Comparison of ENCODE assay signal across 15 mouse cellular contexts in genomic region chr14:72027362-72028020, GRCm38 (mm10).
A peak's percentile ranks its signal among the peaks of the same experiment; 100 is the strongest.
DNase-seq lines count a peak whose midpoint lies in the region; ATAC-seq and TF ChIP-seq lines count a peak whose summit lies in the region.
"Had no signal": no experiment of that assay in that cellular context is flagged by ENCODE, and none has a peak within 500 bp of the region (broad histone marks: within the 10 kb centered on the region; RNA-seq: fewer than 3 reads in every experiment).

No protein-coding gene starts in this region.

- no peaks in the 10 kb centered on the region for H3K27me3 ChIP-seq in heart, adult 2 months (ENCODE audit: control insufficient read depth, insufficient read depth, low read length)
- no peaks in the 10 kb centered on the region for H3K27me3 ChIP-seq in embryonic facial prominence, embryonic 14.5 days (replicated peaks; ENCODE audit: control insufficient read depth, insufficient read depth, low read length)
- H3K27me3 ChIP-seq: embryonic facial prominence, embryonic 13.5 days; forebrain, embryonic 13.5 days; liver, embryonic 13.5 days had no signal

- no peak for TF ChIP-seq EP300 in heart, adult 2 months (IDR thresholded peaks at IDR 0.05; ENCODE audit: insufficient read depth, low read depth, low read length)

- intact Hi-C loops in heart, adult 2 months (cut with DNase I), result no loop called here

- H3K4me3 ChIP-seq in heart, adult 2 months, result no peak overlapping the region
- no peak overlapping the region for H3K4me3 ChIP-seq in embryonic facial prominence, embryonic 14.5 days (ENCODE audit: low read depth, low read length)
- H3K4me3 ChIP-seq: embryonic facial prominence, embryonic 13.5 days; forebrain, embryonic 13.5 days; liver, embryonic 13.5 days had no signal

- no peaks in the 10 kb centered on the region for H3K4me1 ChIP-seq in heart, adult 2 months (ENCODE audit: control insufficient read depth, insufficient read depth, low read length)
- H3K4me1 ChIP-seq in embryonic facial prominence, embryonic 14.5 days (ENCODE audit: control insufficient read depth, insufficient read depth, low read length), result 0 out of 2 replicates have a peak, but pooled peaks cover 4% of the 10 kb centered on the region
- H3K4me1 ChIP-seq: embryonic facial prominence, embryonic 13.5 days; forebrain, embryonic 13.5 days; liver, embryonic 13.5 days had no signal

- peak; percentile 41 for TF ChIP-seq CTCF in heart, adult 2 months (IDR thresholded peaks at IDR 0.05)

- 50% methylated on average over 8 of the region's 8 CpGs for WGBS in heart, adult 2 months
- WGBS in embryonic facial prominence, embryonic 14.5 days, result 62% methylated on average over 8 of the region's 8 CpGs

- peak; percentile 33; the same call in 1 of the 2 replicates for ATAC-seq in embryonic facial prominence, embryonic 14.5 days (ENCODE audit: low read depth)
- ATAC-seq: forebrain, embryonic 13.5 days had no signal

- H3K36me3 ChIP-seq in heart, adult 2 months (ENCODE audit: control insufficient read depth, insufficient read depth, low read length), result no peaks in the 10 kb centered on the region
- no peaks in the 10 kb centered on the region for H3K36me3 ChIP-seq in embryonic facial prominence, embryonic 14.5 days (ENCODE audit: control insufficient read depth, insufficient read depth, low read length)
- H3K36me3 ChIP-seq: embryonic facial prominence, embryonic 13.5 days; G1E; liver, embryonic 13.5 days had no signal

- no peak for TF ChIP-seq POLR2A in heart, adult 2 months (IDR thresholded peaks at IDR 0.05; ENCODE audit: insufficient read depth, low read depth, low read length)

- no peaks in the 10 kb centered on the region for H3K9me3 ChIP-seq in embryonic facial prominence, embryonic 14.5 days (ENCODE audit: control insufficient read depth, low read length)
- H3K9me3 ChIP-seq: embryonic facial prominence, embryonic 13.5 days; forebrain, embryonic 13.5 days; G1E; liver, embryonic 13.5 days had no signal

- no peaks in the 10 kb centered on the region for H3K79me2 ChIP-seq in heart, adult 2 months (replicated peaks; ENCODE audit: control insufficient read depth, insufficient read depth, low read length)

- H3K9ac ChIP-seq in heart, adult 2 months (ENCODE audit: low read depth, low read length), result no peak overlapping the region
- no peak overlapping the region for H3K9ac ChIP-seq in embryonic facial prominence, embryonic 14.5 days (ENCODE audit: low read depth, low read length)
- H3K9ac ChIP-seq: embryonic facial prominence, embryonic 13.5 days; forebrain, embryonic 13.5 days; liver, embryonic 13.5 days had no signal

- H3K4me2 ChIP-seq in embryonic facial prominence, embryonic 14.5 days (ENCODE audit: low read depth, low read length), result no peak overlapping the region
- H3K4me2 ChIP-seq: embryonic facial prominence, embryonic 13.5 days; forebrain, embryonic 13.5 days; liver, embryonic 13.5 days had no signal

- H3K27ac ChIP-seq in heart, adult 2 months, result no peak overlapping the region
- H3K27ac ChIP-seq in embryonic facial prominence, embryonic 14.5 days (replicated peaks; ENCODE audit: low read depth, low read length), result no peak overlapping the region
- H3K27ac ChIP-seq: embryonic facial prominence, embryonic 13.5 days; forebrain, embryonic 13.5 days; liver, embryonic 13.5 days had no signal

- no peak for DNase-seq in heart, adult 2 months
- DNase-seq in heart, adult 9 months (ENCODE audit: low spot score in 2 of 2), result no peak
- DNase-seq in kidney, postnatal 10 days, result peak; percentile 70
- DNase-seq in kidney, adult 11 months, result no peak
- DNase-seq in embryonic facial prominence, embryonic 14.5 days (ENCODE audit: low spot score), result peak; percentile 24
- peak; percentile 18 for DNase-seq in lung, postnatal 14 days
- DNase-seq in urinary bladder, postnatal 36 days (ENCODE audit: low spot score in 2 of 2), result no peak
- DNase-seq in adrenal gland, postnatal 14 days, result no peak
- DNase-seq: B cell, adult 2 months; cerebellum, adult 2 months; liver, embryonic 13.5 days; thymus, postnatal 25 days had no signal

Comparison
In these comparisons a context has a peak if more than half of its experiments do, and no peak if none do; other contexts are left out.
1. DNase-seq: peak in kidney, postnatal 10 days (single experiment), embryonic facial prominence, embryonic 14.5 days (single experiment) and lung, postnatal 14 days (single experiment); none in heart, adult 2 months (0 of 2), heart, adult 9 months (0 of 2), kidney, adult 11 months (single experiment), urinary bladder, postnatal 36 days (0 of 2) and adrenal gland, postnatal 14 days (single experiment).